Mouse (Mus musculus): ENCODE data around the gene Padi2.

- TF ChIP-seq CTCF (IDR thresholded peaks at IDR 0.05; ENCODE audit: borderline replicate concordance, control insufficient read depth, extremely low read depth, insufficient read depth, low read length, poor library complexity) (no peak), POLR2A (IDR thresholded peaks at IDR 0.05; ENCODE audit: control insufficient read depth, extremely low read depth, insufficient read depth, low read length, poor library complexity) (no peak)
These were observed 42.3 kb downstream of the Padi2 start for GRCm38 (mm10) chr4:140948481-140948880.
